Mouse (Mus musculus): ENCODE data around the gene Gm10375. TPM values are rescaled to one million over a fixed set of nuclear protein-coding genes. Genes with fewer than 3 reads are reported as not detected.
"Not testable (repeated sequence)": the region's sequence is repeated elsewhere in the genome, so short reads cannot be mapped to it uniquely, and the experiment has no call there.

The Gm10375 gene
- polyA plus RNA-seq (2012; rRNA removed) (not detected in 2 replicates), polyA plus RNA-seq (2014; fragmentation: Nextera tagmentation; extraction: Ambion mirVana) (not detected in 2 replicates)

GRCm38 (mm10) chr14:43607913-43608312 lies at the start of gene Gm10375:
Gene Gm10375 (minus strand): TSS chr14:43608013.
- DNase-seq (ENCODE audit: low read depth in 3 of 3, low spot score in 3 of 3); H3K36me3 ChIP-seq (replicated peaks; ENCODE audit: control insufficient read depth, insufficient read depth, low read depth): not testable (repeated sequence)

GRCm38 (mm10) chr14:43579046-43579445 lies 28.8 kb downstream of the Gm10375 start, which contains the start of gene Gm17654:
Gene Gm17654 (minus strand): TSS chr14:43579146.
- 50% methylated on average over 1 of the region's 2 CpGs for WGBS (ENCODE audit: insufficient replicate concordance)
- not testable (repeated sequence) for ATAC-seq (ENCODE audit: insufficient read depth); H3K4me1 ChIP-seq (replicated peaks; ENCODE audit: control insufficient read depth in 2 of 2, insufficient read depth in 2 of 2, low read length in 1 of 2); H3K27me3 ChIP-seq (ENCODE audit: control insufficient read depth, insufficient read depth, low read length); H3K9me3 ChIP-seq (ENCODE audit: control insufficient read depth, low read length); H3K4me2 ChIP-seq (ENCODE audit: low read depth); DNase-seq (ENCODE audit: low read depth in 3 of 3, low spot score in 3 of 3); H3K27ac ChIP-seq; H3K4me3 ChIP-seq (ENCODE audit: insufficient read depth in 1 of 2, low read depth in 2 of 2, low read length in 2 of 2); H3K36me3 ChIP-seq (replicated peaks; ENCODE audit: control insufficient read depth, insufficient read depth, low read depth); H3K9ac ChIP-seq (replicated peaks)

More at GRCm38 (mm10) chr14:43607913-43608312, at the start of gene Gm10375:
- H3K4me2 ChIP-seq (ENCODE audit: low read depth); H3K9ac ChIP-seq (replicated peaks); H3K27me3 ChIP-seq (ENCODE audit: control insufficient read depth, insufficient read depth, low read length); H3K4me1 ChIP-seq (replicated peaks; ENCODE audit: control insufficient read depth in 2 of 2, insufficient read depth in 2 of 2, low read length in 1 of 2); H3K27ac ChIP-seq; ATAC-seq (ENCODE audit: insufficient read depth); H3K4me3 ChIP-seq (ENCODE audit: insufficient read depth in 1 of 2, low read depth in 2 of 2, low read length in 2 of 2); H3K9me3 ChIP-seq (ENCODE audit: control insufficient read depth, low read length): not testable (repeated sequence)

DNA sequence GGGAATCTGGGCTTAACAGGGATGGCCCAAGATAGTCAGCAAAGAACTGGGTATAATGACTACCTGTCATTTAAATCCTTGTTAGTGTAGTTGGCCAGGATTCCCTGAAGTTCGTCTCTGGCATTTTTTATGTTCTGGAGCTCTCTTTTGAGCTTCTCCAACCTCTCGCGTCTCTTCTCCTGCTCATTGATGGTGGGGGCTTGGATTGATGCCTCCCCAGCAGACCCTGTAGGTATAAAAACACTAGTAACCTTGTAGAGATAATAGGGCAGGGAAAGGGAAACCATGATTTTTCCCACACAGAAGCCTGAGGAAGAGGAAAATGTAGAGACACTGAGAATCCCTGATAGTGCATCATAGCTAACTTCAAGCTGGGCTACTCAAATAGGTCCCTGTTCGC lies 29.8 kb downstream of the Gm10375 start:
- not testable (repeated sequence) for ATAC-seq (ENCODE audit: insufficient read depth); H3K4me2 ChIP-seq (ENCODE audit: low read depth); H3K9ac ChIP-seq (replicated peaks); H3K4me3 ChIP-seq (ENCODE audit: insufficient read depth in 1 of 2, low read depth in 2 of 2, low read length in 2 of 2); H3K27ac ChIP-seq; H3K4me1 ChIP-seq (replicated peaks; ENCODE audit: control insufficient read depth in 2 of 2, insufficient read depth in 2 of 2, low read length in 1 of 2); H3K27me3 ChIP-seq (ENCODE audit: control insufficient read depth, insufficient read depth, low read length); H3K9me3 ChIP-seq (ENCODE audit: control insufficient read depth, low read length); DNase-seq (ENCODE audit: low read depth in 3 of 3, low spot score in 3 of 3); H3K36me3 ChIP-seq (replicated peaks; ENCODE audit: control insufficient read depth, insufficient read depth, low read depth)
- WGBS (ENCODE audit: insufficient replicate concordance) = 48% methylated on average over 3 of the region's 4 CpGs

Other genes starting within 250 kb of the Gm10375 start
- gene Gm8138, start 191.7 kb downstream of the Gm10375 start, polyA plus RNA-seq (2012; rRNA removed) = not detected in 2 replicates
- gene Gm8138, start 191.7 kb downstream of the Gm10375 start, polyA plus RNA-seq (2014; fragmentation: Nextera tagmentation; extraction: Ambion mirVana) = not detected in 2 replicates
- gene Gm5799, start 64.4 kb downstream of the Gm10375 start, polyA plus RNA-seq (2012; rRNA removed) = not detected in 2 replicates
- not detected in 2 replicates for gene Gm5799, start 64.4 kb downstream of the Gm10375 start, polyA plus RNA-seq (2014; fragmentation: Nextera tagmentation; extraction: Ambion mirVana)
- gene Gm17654, start 28.9 kb downstream of the Gm10375 start, polyA plus RNA-seq (2012; rRNA removed) = not detected in 2 replicates
- not detected in 2 replicates for gene Gm17654, start 28.9 kb downstream of the Gm10375 start, polyA plus RNA-seq (2014; fragmentation: Nextera tagmentation; extraction: Ambion mirVana)
- not detected in 2 replicates for gene Gm8165, start 69.2 kb upstream of the Gm10375 start, polyA plus RNA-seq (2012; rRNA removed)
- gene Gm8165, start 69.2 kb upstream of the Gm10375 start, polyA plus RNA-seq (2014; fragmentation: Nextera tagmentation; extraction: Ambion mirVana) = not detected in 2 replicates
- 0.25 and 0.34 TPM in 2 replicates for gene Gm7324, start 89.8 kb upstream of the Gm10375 start, polyA plus RNA-seq (2012; rRNA removed)
- 0.58 and 0.70 TPM in 2 replicates for gene Gm7324, start 89.8 kb upstream of the Gm10375 start, polyA plus RNA-seq (2014; fragmentation: Nextera tagmentation; extraction: Ambion mirVana)
- not detected in 2 replicates for gene Gm16506, start 119.5 kb upstream of the Gm10375 start, polyA plus RNA-seq (2012; rRNA removed)
- gene Gm16506, start 119.5 kb upstream of the Gm10375 start, polyA plus RNA-seq (2014; fragmentation: Nextera tagmentation; extraction: Ambion mirVana) = not detected in 2 replicates
- gene Gm6526, start 139.9 kb upstream of the Gm10375 start, polyA plus RNA-seq (2012; rRNA removed) = not detected in 2 replicates
- not detected in 2 replicates for gene Gm6526, start 139.9 kb upstream of the Gm10375 start, polyA plus RNA-seq (2014; fragmentation: Nextera tagmentation; extraction: Ambion mirVana)
- not detected in 2 replicates for gene Gm8180, start 176.7 kb upstream of the Gm10375 start, polyA plus RNA-seq (2012; rRNA removed)
- not detected in 2 replicates for gene Gm8180, start 176.7 kb upstream of the Gm10375 start, polyA plus RNA-seq (2014; fragmentation: Nextera tagmentation; extraction: Ambion mirVana)